Mouse (Mus musculus) ES-Bruce4 (cell line): ENCODE results near the gene Slc35d1.

Experiments used
- CTCF ChIP-seq: IDR thresholded peaks from one replicate; pipeline ENCODE4 v1.8.1; 2011; ENCODE audit warnings: low read depth, low read length
- POLR2A ChIP-seq: IDR thresholded peaks from one replicate; pipeline ENCODE4 v1.8.1; 2011; ENCODE audit warnings: low read length; ENCODE audit not compliant: insufficient read depth

GRCm38 (mm10) chr4:103253846-103254245, 38.9 kb upstream of the Slc35d1 start:
- TF ChIP-seq CTCF (no peak), POLR2A (no peak)
